Mouse (Mus musculus) gastrocnemius, postnatal 36 days (tissue): ENCODE data around the gene Psmd11. TPM values are rescaled to one million over a fixed set of nuclear protein-coding genes. Genes with fewer than 3 reads are reported as not detected.
"Not testable (repeated sequence)": the region's sequence is repeated elsewhere in the genome, so short reads cannot be mapped to it uniquely, and the experiment has no call there.

Source experiments
- DNase-seq, 2 experiments: peaks; one replicate each; pipeline ENCODE4 v3.0.0; 2022
- intact Hi-C: fragments of 180-260 bp; cut with DNase I; formaldehyde crosslinking; loops from one replicate; pipeline ENCODE4 v1.15.1; 2025
- total RNA-seq, 2 experiments: library from RNA; stranded (reverse); gene quantifications; 2 replicates each; pipeline ENCODE4 v1.2.3; 2021

Gene Psmd11
- total RNA-seq, 2 experiments from 2014 or later = 125 to 138 TPM

GRCm38 (mm10) chr11:80425247-80425778, 3.1 kb upstream of the Psmd11 start:
- DNase-seq = no peak
- intact Hi-C loops = loop anchor here (5.0 kb wide), 2 partner anchors 47 to 247 kb away; no protein-coding TSS in a partner anchor

- intact Hi-C loops = loop anchor here (5.0 kb wide), 2 partner anchors 46 to 246 kb away; no protein-coding TSS in a partner anchor
Measured at GRCm38 (mm10) chr11:80426029-80426813, 2.2 kb upstream of the Psmd11 start.

GRCm38 (mm10) chr11:80429009-80429475, 627 bp downstream of the Psmd11 start:
- DNase-seq = peak in 1 of 2 experiments; percentile 16
- intact Hi-C loops = loop anchor here (5.0 kb wide), 2 partner anchors 43 to 243 kb away; no protein-coding TSS in a partner anchor

More at GRCm38 (mm10) chr11:80426029-80426813, 2.2 kb upstream of the Psmd11 start:
- not testable (repeated sequence) for DNase-seq

- DNase-seq = no peak
- intact Hi-C loops = loop anchor here (5.0 kb wide), 2 partner anchors 43 to 243 kb away; no protein-coding TSS in a partner anchor
Measured at GRCm38 (mm10) chr11:80429500-80430166, 1.2 kb downstream of the Psmd11 start.

- DNase-seq = no peak
- intact Hi-C loops = no loop called here
Measured at GRCm38 (mm10) chr11:80430366-80430910, 2.0 kb downstream of the Psmd11 start.

- no peak for DNase-seq
Measured at GRCm38 (mm10) chr11:80446916-80447315, 18.5 kb downstream of the Psmd11 start.

GRCm38 (mm10) chr11:80449859-80450258, 21.4 kb downstream of the Psmd11 start:
- DNase-seq = no peak
- intact Hi-C loops = no loop called here

More at GRCm38 (mm10) chr11:80446916-80447315, 18.5 kb downstream of the Psmd11 start:
- intact Hi-C loops = no loop called here

GRCm38 (mm10) chr11:80452242-80452641, 23.8 kb downstream of the Psmd11 start:
- intact Hi-C loops = no loop called here

GRCm38 (mm10) chr11:80453198-80453597, 24.8 kb downstream of the Psmd11 start:
- DNase-seq = no peak
- intact Hi-C loops = no loop called here

More at GRCm38 (mm10) chr11:80452242-80452641, 23.8 kb downstream of the Psmd11 start:
- no peak for DNase-seq

GRCm38 (mm10) chr11:80463605-80464130, 35.3 kb downstream of the Psmd11 start:
- DNase-seq, intact Hi-C loops: not testable (repeated sequence)

- DNase-seq = no peak
- intact Hi-C loops = loop anchor here (5.0 kb wide), 1 partner anchor 45 kb away; the partner anchor contains the start of gene Psmd11
Measured at GRCm38 (mm10) chr11:80471836-80472605, 43.6 kb downstream of the Psmd11 start.

- intact Hi-C loops = loop anchor here (5.0 kb wide), 1 partner anchor 47 kb away; the partner anchor contains the start of gene Psmd11
- no peak for DNase-seq
Measured at GRCm38 (mm10) chr11:80474175-80474691, 45.8 kb downstream of the Psmd11 start.

GRCm38 (mm10) chr11:80474846-80475245, 46.4 kb downstream of the Psmd11 start:
- no peak for DNase-seq

GRCm38 (mm10) chr11:80475544-80475943, 47.1 kb downstream of the Psmd11 start:
- no peak for DNase-seq
- intact Hi-C loops = loop anchor here (5.0 kb wide), 1 partner anchor 197 kb away; no protein-coding TSS in a partner anchor

More at GRCm38 (mm10) chr11:80474846-80475245, 46.4 kb downstream of the Psmd11 start:
- intact Hi-C loops = loop anchor here (5.0 kb wide), 2 partner anchors 48 to 197 kb away; partner anchors contain the start of gene Psmd11

- intact Hi-C loops = loop anchor here (5.0 kb wide), 1 partner anchor 196 kb away; no protein-coding TSS in a partner anchor
- peak; percentile 57 to 75 for DNase-seq
Measured at GRCm38 (mm10) chr11:80476222-80477189, 48.1 kb downstream of the Psmd11 start, which contains the start of gene Cdk5r1. Cdk5r1 (plus strand) TSS chr11:80477023.

GRCm38 (mm10) chr11:80477341-80478199, 49.2 kb downstream of the Psmd11 start:
- intact Hi-C loops = loop anchor here (5.0 kb wide), 1 partner anchor 195 kb away; no protein-coding TSS in a partner anchor
- DNase-seq = no peak
